Mouse (Mus musculus): ENCODE measurements at regions not wholly inside any gene's neighbourhood (a gene's known extent, or its start where the extent isn't known, plus 50 kb on each side); places are given as distances from the start of the nearest gene placed in this dataset.

GRCm38 (mm10) chr10:67819534-67819933 is 92.9 kb downstream of the Zfp365 start:
- no peak for DNase-seq (ENCODE audit: low read depth, low spot score)

- no peak for DNase-seq (ENCODE audit: low read depth, low spot score)
Measured at GRCm38 (mm10) chr10:67813901-67814300, 98.6 kb downstream of the Zfp365 start.

- DNase-seq (ENCODE audit: low read depth, low spot score), result no peak
Measured at GRCm38 (mm10) chr10:67805131-67805530, 107.3 kb downstream of the Zfp365 start.

- no peak for DNase-seq (ENCODE audit: low read depth, low spot score)
Measured at GRCm38 (mm10) chr10:67804637-67805036, 107.8 kb downstream of the Zfp365 start.

- DNase-seq (ENCODE audit: low read depth, low spot score), result no peak
Measured at GRCm38 (mm10) chr10:67802156-67802555, 110.3 kb downstream of the Zfp365 start.

- DNase-seq (ENCODE audit: low read depth, low spot score), result no peak
Measured at GRCm38 (mm10) chr10:67801619-67802018, 110.8 kb downstream of the Zfp365 start.

- DNase-seq (ENCODE audit: low read depth, low spot score), result no peak
Measured at GRCm38 (mm10) chr10:67798991-67799390, 113.5 kb downstream of the Zfp365 start.

GRCm38 (mm10) chr10:67793206-67793605 is 119.3 kb downstream of the Zfp365 start:
- no peak for DNase-seq (ENCODE audit: low read depth, low spot score)

- no peak for DNase-seq (ENCODE audit: low read depth, low spot score)
Measured at GRCm38 (mm10) chr10:67789651-67790050, 122.8 kb downstream of the Zfp365 start.

- no peak for DNase-seq (ENCODE audit: low read depth, low spot score)
Measured at GRCm38 (mm10) chr10:67788116-67788515, 124.3 kb downstream of the Zfp365 start.

- DNase-seq (ENCODE audit: low read depth, low spot score), result no peak
Measured at GRCm38 (mm10) chr10:67785563-67785962, 126.9 kb downstream of the Zfp365 start.

- DNase-seq (ENCODE audit: low read depth, low spot score), result no peak
Measured at GRCm38 (mm10) chr10:67778341-67778740, 134.1 kb downstream of the Zfp365 start.

GRCm38 (mm10) chr10:67777721-67778120 is 134.7 kb downstream of the Zfp365 start:
- DNase-seq (ENCODE audit: low read depth, low spot score), result no peak

- DNase-seq (ENCODE audit: low read depth, low spot score), result no peak
Measured at GRCm38 (mm10) chr10:67776851-67777250, 135.6 kb downstream of the Zfp365 start.

- no peak for DNase-seq (ENCODE audit: low read depth, low spot score)
Measured at GRCm38 (mm10) chr10:67771796-67772195, 140.7 kb downstream of the Zfp365 start.

GRCm38 (mm10) chr10:67766099-67766498 is 146.4 kb downstream of the Zfp365 start:
- DNase-seq (ENCODE audit: low read depth, low spot score), result peak; percentile 2

GRCm38 (mm10) chr10:67760424-67760823 is 152.0 kb downstream of the Zfp365 start:
- no peak for DNase-seq (ENCODE audit: low read depth, low spot score)

- no peak for DNase-seq (ENCODE audit: low read depth, low spot score)
Measured at GRCm38 (mm10) chr10:67748121-67748520, 164.3 kb downstream of the Zfp365 start.

- no peak for DNase-seq (ENCODE audit: low read depth, low spot score)
Measured at GRCm38 (mm10) chr10:67747461-67747860, 165.0 kb downstream of the Zfp365 start.

- DNase-seq (ENCODE audit: low read depth, low spot score), result no peak
Measured at GRCm38 (mm10) chr10:67746140-67746539, 166.3 kb downstream of the Zfp365 start.

- DNase-seq (ENCODE audit: low read depth, low spot score), result no peak
Measured at GRCm38 (mm10) chr10:67743561-67743960, 168.9 kb downstream of the Zfp365 start.

- no peak for DNase-seq (ENCODE audit: low read depth, low spot score)
Measured at GRCm38 (mm10) chr10:67742824-67743223, 169.6 kb downstream of the Zfp365 start.

GRCm38 (mm10) chr10:67742305-67742704 is 170.2 kb downstream of the Zfp365 start:
- DNase-seq (ENCODE audit: low read depth, low spot score), result no peak

- no peak for DNase-seq (ENCODE audit: low read depth, low spot score)
Measured at GRCm38 (mm10) chr10:67739199-67739598, 173.3 kb downstream of the Zfp365 start.
